Mouse (Mus musculus): Measurements from ENCODE around the gene Ffar1. TPM values are rescaled to one million over a fixed set of nuclear protein-coding genes. Genes with fewer than 3 reads are reported as not detected.
A peak's percentile ranks its signal among the peaks of the same experiment; 100 is the strongest.

Ffar1 gene
- polyA plus RNA-seq (2015; fragmentation: Nextera tagmentation; extraction: Ambion mirVana) = not detected in 2 replicates

DNA sequence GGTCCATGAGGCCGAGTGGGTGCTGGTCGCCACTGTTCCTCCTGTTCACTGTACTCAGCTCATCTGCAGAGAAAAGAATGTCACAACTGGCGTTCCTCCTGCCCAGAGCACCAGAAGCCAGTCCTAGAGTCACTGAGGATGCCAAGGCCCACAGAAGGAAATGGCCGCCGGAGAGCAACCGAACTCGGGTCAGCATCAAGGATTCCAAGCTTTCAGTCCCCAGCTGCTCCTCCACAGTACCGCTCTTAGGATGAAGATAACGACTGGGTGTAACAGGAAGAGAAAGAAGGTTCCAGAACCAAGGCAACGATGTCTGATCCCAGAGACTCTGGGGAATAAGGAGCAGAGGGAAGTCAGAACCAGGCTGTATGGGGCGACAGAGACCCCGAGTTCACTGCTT, at the start of gene Ffar1:
Gene Ffar1, minus strand, starts transcription at position 101 of the 400 bp plus-strand sequence.
- no peak within 1 kb of the TSS for H3K9ac ChIP-seq (replicated peaks)
- no peak within 1 kb of the TSS for H3K27ac ChIP-seq (replicated peaks)
- no peaks in the 10 kb centered on the region for H3K9me3 ChIP-seq
- H3K4me2 ChIP-seq (replicated peaks) = no peak within 1 kb of the TSS
- WGBS = 84% methylated on average over 12 of the region's 12 CpGs
- H3K4me3 ChIP-seq = no peak within 1 kb of the TSS
- no peak for ATAC-seq (replicated peaks)
- no peaks in the 10 kb centered on the region for H3K36me3 ChIP-seq
- H3K27me3 ChIP-seq = no peaks in the 10 kb centered on the region
- no peaks in the 10 kb centered on the region for H3K4me1 ChIP-seq

GRCm38 (mm10) chr7:30909773-30910172, 48.4 kb upstream of the Ffar1 start:
- no peaks in the 10 kb centered on the region for H3K36me3 ChIP-seq
- no peaks in the 10 kb centered on the region for H3K9me3 ChIP-seq
- H3K27me3 ChIP-seq = no peaks in the 10 kb centered on the region
- no peak overlapping the region for H3K4me3 ChIP-seq
- no peak overlapping the region for H3K4me2 ChIP-seq (replicated peaks)
- 83% methylated on average over 6 of the region's 6 CpGs for WGBS
- no peak for ATAC-seq (replicated peaks)
- no peak overlapping the region for H3K9ac ChIP-seq (replicated peaks)
- H3K27ac ChIP-seq (replicated peaks) = no peak overlapping the region
- peaks cover 10% of the 10 kb centered on the region; the same call in 1 of the 2 replicates for H3K4me1 ChIP-seq

DNA sequence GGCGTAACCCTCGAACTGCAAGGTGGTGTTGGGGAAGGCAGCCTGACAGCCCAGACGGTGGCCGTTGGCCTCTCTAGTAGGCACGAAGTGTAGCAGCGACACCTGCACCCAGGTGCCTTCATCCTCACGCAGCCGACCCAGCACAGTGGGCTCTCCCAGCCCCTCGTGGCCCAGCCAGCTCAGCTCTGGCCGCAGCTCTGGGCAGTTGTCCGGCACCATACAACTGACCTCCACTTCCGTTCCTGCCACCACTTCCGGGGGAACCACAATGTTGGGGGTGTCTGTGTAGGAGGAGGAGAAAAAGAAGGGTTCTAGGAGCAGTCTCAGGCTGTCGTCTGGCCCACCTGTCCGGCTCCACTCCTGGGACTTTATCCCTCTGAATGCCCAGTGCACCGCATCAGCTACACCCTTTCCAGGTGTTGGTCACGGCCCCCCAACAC, 47.6 kb upstream of the Ffar1 start:
- Histone ChIP-seq H3K4me3 (peak overlapping the region; percentile 27), H3K9ac (replicated peaks) (no peak overlapping the region), H3K27me3 (no peaks in the 10 kb centered on the region), H3K4me2 (replicated peaks) (peak overlapping the region; percentile 49), H3K4me1 (peaks cover 10% of the 10 kb centered on the region; the same call in 1 of the 2 replicates), H3K36me3 (no peaks in the 10 kb centered on the region), H3K27ac (replicated peaks) (no peak overlapping the region), H3K9me3 (no peaks in the 10 kb centered on the region)
- 22% methylated on average over 15 of the region's 17 CpGs for WGBS
- ATAC-seq (replicated peaks) = no peak

DNA sequence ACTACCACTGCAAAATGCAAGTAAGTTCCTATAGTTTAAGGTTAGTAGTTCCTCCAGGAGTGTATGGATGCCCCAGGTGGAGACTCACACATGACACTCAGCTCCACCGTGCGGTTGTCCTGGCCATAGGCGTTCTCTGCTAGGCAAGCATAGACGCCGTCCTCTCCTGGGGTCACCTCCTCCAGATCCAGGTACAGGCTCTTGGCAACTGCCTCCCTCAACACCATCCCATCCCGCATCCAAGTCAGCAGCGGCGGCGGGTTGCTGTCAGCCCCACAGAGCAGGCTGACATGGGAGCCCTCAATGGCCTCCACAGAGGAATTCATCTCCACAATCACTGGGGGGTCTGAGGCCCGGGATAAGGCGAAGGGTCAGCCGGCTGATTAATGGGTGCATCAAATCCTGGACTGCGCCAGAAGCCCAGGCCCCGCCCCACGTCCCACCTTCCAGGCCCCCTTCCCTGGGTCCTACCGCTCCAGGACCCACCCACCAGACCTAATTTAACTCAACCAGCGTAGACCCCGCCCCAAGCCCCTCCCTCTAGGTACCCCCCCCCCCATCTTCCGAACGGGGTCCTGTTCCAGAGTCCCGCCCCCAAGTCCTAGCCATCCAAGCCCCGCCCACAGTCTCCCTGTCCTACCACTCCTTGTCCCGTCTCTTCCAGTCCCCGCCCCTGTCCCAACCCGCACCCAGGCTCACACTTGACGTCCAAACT, 47.1 kb upstream of the Ffar1 start:
- ATAC-seq (replicated peaks) = peak; percentile 58
- Histone ChIP-seq H3K4me2 (replicated peaks) (peak overlapping the region; percentile 49), H3K4me1 (peaks cover 10% of the 10 kb centered on the region; the same call in 1 of the 2 replicates), H3K36me3 (no peaks in the 10 kb centered on the region), H3K9ac (replicated peaks) (0 out of 2 replicates have a peak overlapping the region, but pooled peaks have one; percentile 26), H3K27me3 (no peaks in the 10 kb centered on the region), H3K9me3 (no peaks in the 10 kb centered on the region), H3K27ac (replicated peaks) (no peak overlapping the region), H3K4me3 (peak overlapping the region; percentile 27)
- 4% methylated on average over 25 of the region's 26 CpGs for WGBS

GRCm38 (mm10) chr7:30904042-30904441, 42.7 kb upstream of the Ffar1 start:
- Histone ChIP-seq H3K9ac (replicated peaks) (no peak overlapping the region), H3K4me2 (replicated peaks) (no peak overlapping the region), H3K36me3 (no peaks in the 10 kb centered on the region), H3K27me3 (no peaks in the 10 kb centered on the region), H3K4me1 (peaks cover 10% of the 10 kb centered on the region; the same call in 1 of the 2 replicates), H3K4me3 (no peak overlapping the region), H3K27ac (replicated peaks) (no peak overlapping the region), H3K9me3 (no peaks in the 10 kb centered on the region)
- 60% methylated on average over 4 of the region's 4 CpGs for WGBS
- ATAC-seq (replicated peaks) = no peak

- Histone ChIP-seq H3K36me3 (no peaks in the 10 kb centered on the region), H3K4me3 (no peak overlapping the region), H3K9me3 (no peaks in the 10 kb centered on the region), H3K4me2 (replicated peaks) (no peak overlapping the region), H3K27me3 (no peaks in the 10 kb centered on the region), H3K4me1 (no peaks in the 10 kb centered on the region), H3K9ac (replicated peaks) (no peak overlapping the region), H3K27ac (replicated peaks) (no peak overlapping the region)
- no peak for ATAC-seq (replicated peaks)
- WGBS = 95% methylated on average over 3 of the region's 3 CpGs
Observed at GRCm38 (mm10) chr7:30895217-30895616, 33.9 kb upstream of the Ffar1 start.

DNA sequence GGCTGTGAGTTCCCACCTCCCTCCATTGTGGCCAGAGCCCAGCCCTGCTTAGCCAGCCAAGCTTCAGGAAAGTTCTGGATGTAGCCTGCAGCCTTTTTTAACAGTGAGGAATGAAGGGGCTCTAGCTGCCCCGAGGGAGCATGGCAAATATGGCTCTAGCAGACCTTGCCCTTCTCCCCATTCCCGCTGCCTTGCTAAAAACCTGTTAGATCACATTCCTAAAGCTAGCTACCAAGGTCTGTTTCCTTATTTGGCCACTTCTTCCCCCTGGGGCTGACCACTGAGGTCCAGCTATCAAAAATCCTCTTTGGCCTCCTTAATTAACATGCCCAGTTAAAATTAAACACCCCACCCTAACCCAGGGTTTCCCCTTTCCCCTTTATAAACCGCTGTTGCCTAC, 31.2 kb upstream of the Ffar1 start:
- Histone ChIP-seq H3K4me3 (no peak overlapping the region), H3K4me1 (no peaks in the 10 kb centered on the region), H3K4me2 (replicated peaks) (no peak overlapping the region), H3K27ac (replicated peaks) (no peak overlapping the region), H3K27me3 (no peaks in the 10 kb centered on the region), H3K9me3 (no peaks in the 10 kb centered on the region), H3K36me3 (no peaks in the 10 kb centered on the region), H3K9ac (replicated peaks) (no peak overlapping the region)
- WGBS = 77% methylated on average over 3 of the region's 3 CpGs
- no peak for ATAC-seq (replicated peaks)

DNA sequence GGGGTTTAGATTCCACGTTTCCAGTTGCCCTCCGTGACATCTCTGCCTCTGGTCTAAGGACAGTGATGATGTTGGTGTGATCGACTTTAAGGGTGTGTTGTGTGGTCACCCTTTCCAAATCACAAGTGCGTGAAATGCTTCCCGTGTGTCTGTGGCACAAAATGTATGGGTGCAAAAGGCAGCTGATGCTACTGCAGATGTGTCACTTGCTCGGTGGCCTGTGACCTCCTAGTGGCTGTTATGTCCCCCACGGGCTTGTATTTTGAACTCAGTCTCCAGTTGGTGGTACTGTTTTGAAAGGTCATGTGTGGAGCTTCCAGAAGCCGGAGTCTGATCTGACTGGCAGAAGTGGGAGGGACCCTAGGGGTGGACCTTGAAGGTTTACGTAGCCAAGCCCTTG, 30.4 kb upstream of the Ffar1 start:
- Histone ChIP-seq H3K36me3 (no peaks in the 10 kb centered on the region), H3K27ac (replicated peaks) (no peak overlapping the region), H3K4me1 (no peaks in the 10 kb centered on the region), H3K9ac (replicated peaks) (no peak overlapping the region), H3K27me3 (no peaks in the 10 kb centered on the region), H3K4me3 (no peak overlapping the region), H3K4me2 (replicated peaks) (no peak overlapping the region), H3K9me3 (no peaks in the 10 kb centered on the region)
- no peak for ATAC-seq (replicated peaks)
- 87% methylated on average over 9 of the region's 9 CpGs for WGBS

GRCm38 (mm10) chr7:30890681-30891080, 29.3 kb upstream of the Ffar1 start:
- no peaks in the 10 kb centered on the region for H3K27me3 ChIP-seq
- no peak overlapping the region for H3K9ac ChIP-seq (replicated peaks)
- WGBS = 72% methylated on average over 2 of the region's 2 CpGs
- H3K4me2 ChIP-seq (replicated peaks) = no peak overlapping the region
- H3K4me3 ChIP-seq = no peak overlapping the region
- no peaks in the 10 kb centered on the region for H3K4me1 ChIP-seq
- no peaks in the 10 kb centered on the region for H3K36me3 ChIP-seq
- no peak overlapping the region for H3K27ac ChIP-seq (replicated peaks)
- no peak for ATAC-seq (replicated peaks)
- no peaks in the 10 kb centered on the region for H3K9me3 ChIP-seq

DNA sequence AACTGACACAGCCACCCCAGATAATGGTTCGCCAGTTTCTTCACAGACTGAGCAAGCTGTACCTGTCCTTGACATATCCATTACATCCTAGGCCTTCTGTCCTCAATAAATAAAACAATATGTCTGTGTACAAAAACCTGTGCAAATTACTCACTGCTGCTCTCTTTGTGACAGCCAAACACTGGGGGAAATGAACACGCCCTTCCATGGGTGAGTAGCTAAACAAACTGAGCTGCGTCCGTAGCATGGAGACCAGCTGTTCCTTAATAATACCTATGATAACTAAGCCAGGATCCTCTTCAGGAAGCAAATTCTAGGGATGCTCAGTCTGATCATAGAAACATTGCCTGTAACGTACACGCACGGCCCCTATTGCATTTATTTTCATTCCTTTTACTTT, 27.4 kb upstream of the Ffar1 start:
- Histone ChIP-seq H3K9me3 (no peaks in the 10 kb centered on the region), H3K4me2 (replicated peaks) (no peak overlapping the region), H3K4me3 (no peak overlapping the region), H3K9ac (replicated peaks) (no peak overlapping the region), H3K27ac (replicated peaks) (no peak overlapping the region), H3K36me3 (no peaks in the 10 kb centered on the region), H3K27me3 (no peaks in the 10 kb centered on the region), H3K4me1 (no peaks in the 10 kb centered on the region)
- WGBS = 82% methylated on average over 7 of the region's 7 CpGs
- ATAC-seq (replicated peaks) = no peak

GRCm38 (mm10) chr7:30887568-30888188, 26.3 kb upstream of the Ffar1 start:
- H3K4me3 ChIP-seq = no peak overlapping the region
- H3K36me3 ChIP-seq = no peaks in the 10 kb centered on the region
- 84% methylated on average over 14 of the region's 14 CpGs for WGBS
- no peaks in the 10 kb centered on the region for H3K9me3 ChIP-seq
- no peaks in the 10 kb centered on the region for H3K27me3 ChIP-seq
- no peak for ATAC-seq (replicated peaks)
- no peaks in the 10 kb centered on the region for H3K4me1 ChIP-seq
- H3K9ac ChIP-seq (replicated peaks) = no peak overlapping the region
- H3K27ac ChIP-seq (replicated peaks) = no peak overlapping the region
- no peak overlapping the region for H3K4me2 ChIP-seq (replicated peaks)

DNA sequence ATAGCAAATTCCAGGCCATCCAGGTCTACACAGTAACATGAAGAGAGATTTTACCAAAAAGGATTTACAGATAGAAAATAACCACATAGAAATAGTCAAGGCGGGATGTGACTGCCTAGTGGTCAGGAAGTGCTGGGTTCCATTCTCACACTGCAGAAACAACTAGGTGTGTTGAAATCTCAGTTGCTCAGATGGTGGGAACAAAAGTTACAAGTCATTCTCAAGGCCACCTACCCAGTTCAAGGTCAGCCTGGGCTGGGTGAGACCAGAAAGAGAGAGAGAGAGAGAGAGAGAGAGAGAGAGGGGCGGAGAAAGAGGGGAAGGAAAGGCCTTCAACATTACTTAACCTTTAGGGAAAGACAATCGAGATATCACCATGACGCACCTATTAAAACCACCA, 25.5 kb upstream of the Ffar1 start:
- no peak overlapping the region for H3K9ac ChIP-seq (replicated peaks)
- no peak for ATAC-seq (replicated peaks)
- no peaks in the 10 kb centered on the region for H3K9me3 ChIP-seq
- H3K27ac ChIP-seq (replicated peaks) = no peak overlapping the region
- H3K36me3 ChIP-seq = no peaks in the 10 kb centered on the region
- H3K4me2 ChIP-seq (replicated peaks) = no peak overlapping the region
- no peaks in the 10 kb centered on the region for H3K4me1 ChIP-seq
- no peak overlapping the region for H3K4me3 ChIP-seq
- WGBS = 75% methylated on average over 4 of the region's 4 CpGs
- no peaks in the 10 kb centered on the region for H3K27me3 ChIP-seq

All from forebrain, embryonic 15.5 days (tissue).